Mouse (Mus musculus) layer of hippocampus, adult 9-11 months (tissue): ENCODE results near the gene Grk3.

Experiments
- DNase-seq: peaks from one replicate; pipeline ENCODE4 v3.0.0; 2022

The Grk3 gene

DNA sequence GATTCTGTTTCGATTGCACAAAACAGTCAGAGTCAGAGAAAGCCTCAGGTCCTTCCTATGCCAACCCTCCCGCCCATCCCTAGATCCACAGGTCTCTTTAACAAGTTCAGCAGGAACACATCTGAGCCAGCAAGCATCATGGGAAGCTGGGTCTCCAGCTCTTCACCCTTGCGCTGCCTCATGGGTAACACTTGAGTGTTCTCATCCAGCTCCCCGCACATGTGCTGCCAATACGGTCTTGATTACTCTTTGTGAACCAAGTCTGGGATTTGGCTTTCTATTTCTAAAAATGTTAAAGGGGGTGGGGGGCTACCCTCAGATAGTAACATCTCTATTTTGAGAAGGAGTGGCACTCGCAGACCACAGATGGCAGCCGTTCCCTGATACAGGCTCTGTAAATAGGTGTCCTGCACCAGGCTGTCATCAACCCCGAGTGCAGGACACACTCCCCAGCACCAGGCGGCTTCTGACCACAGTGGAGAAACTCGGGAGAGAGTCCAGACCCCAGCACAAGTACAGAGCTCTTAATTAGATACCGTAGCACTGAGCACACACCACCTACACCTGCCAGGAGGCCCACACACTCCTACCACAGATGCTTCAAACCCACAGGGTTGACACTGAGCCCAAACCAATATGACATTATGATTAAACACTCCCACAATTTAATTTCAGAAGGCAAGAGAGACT is 82.6 kb downstream of the Grk3 start:
- DNase-seq, result peak; percentile 84

DNA sequence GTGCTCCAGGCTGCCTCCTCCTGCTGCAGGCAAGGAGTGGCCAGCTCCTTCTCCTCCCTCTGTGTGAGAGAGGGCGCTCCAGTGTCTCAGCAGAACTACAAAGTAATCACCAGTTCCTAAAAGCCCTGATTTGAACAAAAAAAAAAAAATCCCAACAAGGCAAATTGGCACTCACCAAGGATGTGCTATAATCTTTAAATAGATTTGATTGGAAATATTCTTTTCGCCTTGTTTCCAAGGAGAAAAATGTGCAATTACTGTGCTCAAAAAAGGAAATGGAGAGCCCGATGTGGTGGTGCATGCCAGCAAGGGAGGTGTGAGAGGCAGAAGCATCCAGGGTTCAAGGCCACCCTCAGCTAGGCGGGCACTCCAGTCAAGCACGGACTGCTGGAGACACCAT is 83.7 kb downstream of the Grk3 start:
- DNase-seq, result no peak

GRCm38 (mm10) chr5:112928201-112928881 is 87.2 kb downstream of the Grk3 start:
- no peak for DNase-seq

DNA sequence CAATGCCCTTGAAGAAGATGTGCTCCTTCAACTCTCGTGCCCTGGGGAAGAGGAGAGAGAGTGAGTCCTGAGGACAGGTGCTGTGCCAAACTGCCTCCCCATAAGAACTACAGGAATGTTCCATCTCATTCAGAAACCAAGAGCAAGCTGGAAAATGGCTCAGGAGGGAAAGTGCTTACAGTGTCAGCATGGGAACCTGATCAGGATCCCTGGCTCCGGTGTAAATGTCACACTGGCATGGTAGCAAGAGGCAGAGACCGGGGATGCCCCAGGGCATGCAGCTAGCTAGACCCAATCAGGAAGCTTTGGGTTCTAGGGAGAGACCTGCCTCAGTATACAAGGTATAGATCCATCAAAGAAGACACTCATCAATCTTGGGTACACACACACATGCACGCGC is 90.2 kb downstream of the Grk3 start:
- no peak for DNase-seq

DNA sequence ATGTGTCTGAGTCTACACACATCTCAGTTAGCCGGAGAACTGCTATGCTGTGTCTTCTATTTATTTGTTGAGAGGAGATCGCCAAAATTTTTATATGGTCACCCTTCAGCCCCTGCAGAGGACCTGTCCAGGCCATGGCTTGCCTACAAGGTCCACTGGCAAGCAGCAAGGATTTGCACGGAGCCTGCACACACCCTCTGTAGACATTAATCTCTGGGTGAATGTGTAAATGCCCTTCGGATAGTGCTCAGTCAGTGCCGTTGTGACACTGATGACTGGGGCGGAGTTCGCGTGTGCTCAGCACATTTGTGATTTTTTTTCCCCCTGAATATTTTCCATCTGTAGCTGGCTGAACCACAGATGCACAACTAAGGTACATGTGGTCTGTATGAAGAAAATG is 90.8 kb downstream of the Grk3 start:
- no peak for DNase-seq

- DNase-seq, result no peak
Measured at GRCm38 (mm10) chr5:112923841-112924240, 91.8 kb downstream of the Grk3 start.

DNA sequence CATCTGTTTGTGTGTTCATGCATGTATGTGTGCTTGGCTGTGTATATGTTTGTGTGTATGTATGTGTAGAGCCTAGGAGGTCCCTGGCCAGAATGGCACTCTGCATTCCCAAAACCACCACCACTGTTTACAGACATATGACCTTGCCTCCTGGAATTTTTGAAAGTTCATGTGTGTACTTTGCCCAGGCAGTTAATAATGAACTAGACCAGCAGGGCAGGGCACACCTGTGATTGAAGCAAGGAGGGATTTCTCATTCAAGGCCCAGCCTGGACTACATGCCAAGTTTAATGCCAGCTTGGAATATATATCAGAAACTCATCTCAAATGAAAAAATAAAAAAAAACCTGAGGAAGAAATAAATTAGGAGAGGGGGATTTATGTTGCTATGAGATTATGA is 93.7 kb downstream of the Grk3 start:
- no peak for DNase-seq

DNA sequence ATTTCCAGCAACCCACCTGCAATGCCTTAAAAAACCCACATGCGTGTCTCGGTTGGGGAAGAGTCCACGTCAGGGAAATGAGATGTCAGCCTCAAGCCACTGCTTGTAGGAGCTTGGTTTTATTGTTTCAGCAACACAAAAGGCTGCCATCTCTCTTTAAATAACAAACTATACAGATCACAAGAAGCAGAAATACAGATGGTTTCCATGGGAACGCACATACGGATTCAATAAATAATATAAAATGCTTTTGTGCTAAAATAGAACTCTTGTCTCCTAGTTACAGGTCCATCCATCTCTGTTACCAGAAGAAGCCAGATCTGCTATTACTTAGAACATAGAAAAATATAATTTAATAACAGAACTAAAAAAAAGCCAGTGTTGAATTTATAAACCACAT is 105.2 kb downstream of the Grk3 start:
- DNase-seq, result no peak

- DNase-seq, result no peak
Measured at GRCm38 (mm10) chr5:112908169-112908614, 107.4 kb downstream of the Grk3 start.

DNA sequence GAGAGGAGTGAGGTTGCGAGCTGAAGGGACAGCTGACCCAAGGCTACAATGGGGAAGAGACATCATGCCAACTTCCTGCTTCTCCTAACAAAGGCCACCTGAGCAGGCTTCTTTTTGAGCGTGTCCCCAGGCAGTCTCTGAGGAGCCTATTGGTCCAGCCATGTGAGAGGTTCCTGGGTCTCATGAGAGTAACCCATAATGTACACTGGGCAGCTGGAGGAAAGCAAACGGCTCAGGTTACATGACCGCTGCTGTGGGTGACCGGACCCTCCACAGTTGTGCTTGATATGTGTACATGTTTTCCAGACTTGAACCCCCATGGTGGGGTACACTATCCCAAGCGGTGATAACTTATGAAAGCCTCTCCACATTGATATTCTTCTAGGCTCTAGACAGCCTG is 108.1 kb downstream of the Grk3 start:
- no peak for DNase-seq

- DNase-seq, result no peak
Measured at GRCm38 (mm10) chr5:112895674-112896654, 119.6 kb downstream of the Grk3 start, which contains the start of gene Myo18b. Myo18b (minus strand) TSS chr5:112896362.

- DNase-seq, result no peak
Measured at GRCm38 (mm10) chr5:112893462-112894060, 122.0 kb downstream of the Grk3 start.

- no peak for DNase-seq
Measured at GRCm38 (mm10) chr5:112892411-112892810, 123.2 kb downstream of the Grk3 start.

DNA sequence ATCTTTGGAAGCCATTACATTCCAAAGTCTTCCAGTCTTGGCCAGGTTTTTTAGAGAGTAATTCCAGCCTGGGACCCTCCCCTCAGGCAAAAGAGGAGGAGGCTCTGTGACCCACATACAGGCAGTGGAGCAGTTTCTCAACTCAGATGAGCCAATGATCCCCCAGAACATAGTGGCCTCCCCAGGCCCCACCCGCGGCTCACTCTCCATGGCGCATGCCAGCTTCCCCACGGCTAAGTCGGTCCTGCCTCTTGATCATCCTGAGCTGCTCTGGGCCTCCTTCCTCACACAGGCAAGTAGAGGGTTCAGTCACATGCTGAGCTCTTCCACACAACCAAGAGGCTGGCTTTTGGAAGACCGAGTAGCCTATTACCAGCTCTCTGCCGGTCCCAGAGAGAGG is 126.9 kb downstream of the Grk3 start:
- no peak for DNase-seq

GRCm38 (mm10) chr5:112886687-112887491 is 128.7 kb downstream of the Grk3 start:
- peak; percentile 47 for DNase-seq

DNA sequence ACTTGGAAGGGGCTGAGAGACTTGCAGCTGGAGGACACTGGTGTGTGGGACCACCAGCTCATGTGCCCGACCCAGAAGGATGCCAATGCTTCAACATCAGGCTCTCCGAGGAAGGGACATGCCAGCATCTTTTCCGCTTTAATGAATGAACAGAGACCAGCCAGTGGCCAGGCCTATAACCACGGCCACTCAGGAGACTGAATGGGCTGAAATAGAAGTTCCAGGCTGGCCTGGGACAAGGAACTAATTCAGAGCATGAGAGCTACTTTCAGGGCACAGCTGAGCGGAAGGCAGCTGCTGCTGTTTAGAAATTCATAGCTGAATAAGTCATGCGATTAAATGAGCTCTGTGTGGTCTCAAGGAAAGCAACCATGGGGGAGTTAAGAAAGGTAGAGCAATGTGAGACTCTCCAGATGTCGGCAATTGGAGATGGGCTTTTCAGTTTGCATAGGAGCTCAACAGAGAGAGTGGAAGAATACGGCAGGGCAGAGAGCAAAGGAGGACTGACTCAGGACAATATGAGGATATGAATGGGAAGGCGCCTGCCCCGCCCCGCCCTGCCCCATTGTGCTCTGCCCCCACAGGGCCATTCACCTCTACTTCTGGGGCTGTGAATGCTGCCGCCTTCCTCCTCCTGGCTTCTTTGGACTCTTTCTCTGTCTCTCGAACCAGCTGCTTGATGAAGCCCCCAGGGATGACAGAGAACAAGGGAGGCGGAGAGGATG is 138.0 kb downstream of the Grk3 start:
- peak; percentile 48 for DNase-seq

- DNase-seq, result peak; percentile 61
Measured at GRCm38 (mm10) chr5:112876846-112877390, 138.7 kb downstream of the Grk3 start.

- no peak for DNase-seq
Measured at GRCm38 (mm10) chr5:112872999-112873398, 142.6 kb downstream of the Grk3 start.

- peak; percentile 62 for DNase-seq
Measured at GRCm38 (mm10) chr5:112870729-112871128, 144.9 kb downstream of the Grk3 start.

DNA sequence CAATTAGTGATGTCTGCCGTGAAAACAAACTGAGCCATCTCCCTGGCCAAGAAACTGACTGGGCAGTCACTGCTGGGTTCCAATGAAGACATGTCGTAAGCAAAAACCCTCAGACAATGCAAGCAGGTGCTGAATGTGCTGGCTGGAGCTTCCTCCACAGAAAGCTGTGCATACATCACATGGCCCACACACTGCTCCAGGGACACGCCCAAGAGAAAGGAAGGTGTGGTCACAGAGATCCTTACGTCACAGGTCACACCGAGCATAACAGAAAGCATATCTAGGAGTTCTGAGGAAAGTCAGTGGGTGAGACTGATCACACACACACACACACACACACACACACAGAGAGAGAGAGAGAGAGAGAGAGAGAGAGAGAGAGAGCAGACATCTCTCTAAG is 147.0 kb downstream of the Grk3 start:
- no peak for DNase-seq
